Mouse (Mus musculus) spleen, postnatal 14 days (tissue): ENCODE measurements around the gene Olfr745.

Source experiments
- DNase-seq, 2 experiments: peaks; one replicate each; pipeline ENCODE4 v3.0.0; 2021 to 2022; ENCODE audit warnings: low spot score in 2 of 2

The Olfr745 gene

GRCm38 (mm10) chr14:50639088-50639487, at the start of gene Olfr745:
TSS of gene Olfr745 (plus strand) at chr14:50639388.
- no peak for DNase-seq

DNA sequence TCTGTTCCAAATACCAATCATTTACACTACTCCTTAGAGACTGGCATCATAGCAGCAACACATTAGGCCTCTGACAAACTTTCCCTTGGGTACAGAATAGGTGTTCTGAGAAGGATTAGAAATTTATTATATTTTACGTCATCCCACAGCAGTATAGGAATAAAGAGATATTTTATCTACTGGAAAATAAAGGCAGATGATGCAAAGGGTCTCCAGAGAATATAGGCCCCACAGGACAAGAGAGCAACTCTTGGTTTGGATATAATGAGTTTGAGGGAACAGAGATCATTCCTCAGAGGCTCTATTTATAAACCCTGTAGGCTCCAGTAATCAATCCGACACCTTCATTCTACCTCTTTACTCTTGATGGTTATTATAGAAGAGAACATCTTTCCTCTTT, 24.6 kb upstream of the Olfr745 start, which contains the start of gene Olfr744:
Olfr744 (plus strand) TSS at position 301 of the 400 bp plus-strand sequence.
- DNase-seq, result no peak

GRCm38 (mm10) chr14:50646783-50647182, 7.6 kb downstream of the Olfr745 start, which contains the start of gene Olfr746:
TSS of gene Olfr746 (plus strand) at chr14:50647083.
- no peak for DNase-seq

GRCm38 (mm10) chr14:50693106-50693505, 53.9 kb downstream of the Olfr745 start, which contains the start of gene Olfr747:
TSS of gene Olfr747 (minus strand) at chr14:50693206.
- DNase-seq, result no peak
